Comparison of ENCODE assay signal across 37 mouse cellular contexts in genomic region chr7:145155666-145156065, GRCm38 (mm10). TPM values are rescaled to one million over a fixed set of nuclear protein-coding genes. Genes with fewer than 3 reads are reported as not detected.
DNase-seq lines count a peak whose midpoint lies in the region; ATAC-seq lines count a peak whose summit lies in the region.
"Had no signal": no experiment of that assay in that cellular context is flagged by ENCODE, and none has a peak within 500 bp of the region (broad histone marks: within the 10 kb centered on the region; RNA-seq: fewer than 3 reads in every experiment).

No protein-coding gene starts in this region.

- no peak for DNase-seq in hindbrain, embryonic 10.5 days (ENCODE audit: low spot score)
- no peak for DNase-seq in hindbrain, embryonic 11.5 days (ENCODE audit: low spot score)
- DNase-seq in layer of hippocampus, adult 18-20 months (ENCODE audit: low spot score in 2 of 2), result peak; percentile 22 to 57
- no peak for DNase-seq in layer of hippocampus, adult 9-10 months (ENCODE audit: low spot score)
- DNase-seq in limb, embryonic 10.5 days (ENCODE audit: low spot score), result no peak
- no peak for DNase-seq in neural tube, embryonic 10.5 days (ENCODE audit: extremely low spot score, low spot score)
- DNase-seq in ovary, postnatal 36 days (ENCODE audit: low spot score), result no peak
- DNase-seq: adrenal gland, postnatal 10 days; cerebellum, adult 11 months; cerebellum, adult 9-10 months; cerebellum, postnatal 36 days; gastrocnemius, postnatal 10 days; heart, postnatal 10 days; kidney, adult 2 months; kidney, postnatal 4 days; liver, postnatal 0 days; lung, postnatal 36 days; retina, postnatal 1 day; right cerebral cortex, postnatal 14 days had no signal

- no peak overlapping the region for H3K4me3 ChIP-seq in hindbrain, embryonic 10.5 days
- H3K4me3 ChIP-seq in hindbrain, embryonic 11.5 days (ENCODE audit: low read depth, low read length), result no peak overlapping the region
- no peak overlapping the region for H3K4me3 ChIP-seq in limb, embryonic 10.5 days
- H3K4me3 ChIP-seq: embryonic facial prominence, embryonic 13.5 days; heart, embryonic 13.5 days; hindbrain, embryonic 12.5 days; intestine, embryonic 15.5 days; left cerebral cortex, adult 2 months; liver, embryonic 12.5 days; midbrain, embryonic 12.5 days; myocyte; neural tube, embryonic 13.5 days; stomach, embryonic 15.5 days had no signal

- no peak for ATAC-seq in hindbrain, embryonic 11.5 days (ENCODE audit: low FRiP score)
- ATAC-seq: forebrain, embryonic 16.5 days; hindbrain, postnatal 0 days; intestine, embryonic 15.5 days; liver, embryonic 12.5 days; liver, postnatal 0 days; Patski had no signal

- 85% methylated on average over 4 of the region's 4 CpGs for WGBS in hindbrain, embryonic 10.5 days
- WGBS in hindbrain, embryonic 11.5 days, result 80% methylated on average over 4 of the region's 4 CpGs
- 84% methylated on average over 4 of the region's 4 CpGs for WGBS in limb, embryonic 10.5 days

- H3K9ac ChIP-seq in hindbrain, embryonic 11.5 days (ENCODE audit: low read depth, low read length), result no peak overlapping the region
- H3K9ac ChIP-seq: embryonic facial prominence, embryonic 13.5 days; heart, embryonic 13.5 days; hindbrain, embryonic 12.5 days; intestine, embryonic 15.5 days; liver, embryonic 12.5 days; liver, postnatal 0 days; midbrain, embryonic 12.5 days; neural tube, embryonic 13.5 days; stomach, embryonic 15.5 days had no signal

- H3K4me2 ChIP-seq in hindbrain, embryonic 11.5 days (replicated peaks; ENCODE audit: low read depth, low read length), result no peak overlapping the region
- H3K4me2 ChIP-seq: embryonic facial prominence, embryonic 13.5 days; heart, embryonic 13.5 days; hindbrain, embryonic 12.5 days; intestine, embryonic 15.5 days; liver, embryonic 12.5 days; midbrain, embryonic 12.5 days; neural tube, embryonic 13.5 days; stomach, embryonic 15.5 days had no signal

- H3K27me3 ChIP-seq in hindbrain, embryonic 10.5 days (ENCODE audit: insufficient read depth, poor library complexity, severe bottlenecking), result peaks cover 12% of the 10 kb centered on the region; the same call in 1 of the 2 replicates
- H3K27me3 ChIP-seq in hindbrain, embryonic 11.5 days (ENCODE audit: control insufficient read depth, insufficient read depth, low read length), result no peaks in the 10 kb centered on the region
- H3K27me3 ChIP-seq in limb, embryonic 10.5 days (ENCODE audit: low read depth, poor library complexity, severe bottlenecking), result no peaks in the 10 kb centered on the region
- H3K27me3 ChIP-seq: embryonic facial prominence, embryonic 13.5 days; intestine, embryonic 15.5 days; liver, embryonic 12.5 days; Patski; stomach, embryonic 15.5 days had no signal

- H3K9me3 ChIP-seq in hindbrain, embryonic 10.5 days, result no peaks in the 10 kb centered on the region
- no peaks in the 10 kb centered on the region for H3K9me3 ChIP-seq in hindbrain, embryonic 11.5 days (ENCODE audit: control insufficient read depth, low read length)
- H3K9me3 ChIP-seq in limb, embryonic 10.5 days (replicated peaks), result no peaks in the 10 kb centered on the region
- H3K9me3 ChIP-seq: embryonic facial prominence, embryonic 13.5 days; heart, embryonic 13.5 days; hindbrain, embryonic 12.5 days; intestine, embryonic 15.5 days; liver, embryonic 12.5 days; midbrain, embryonic 12.5 days; neural tube, embryonic 13.5 days; stomach, embryonic 15.5 days had no signal

- H3K4me1 ChIP-seq in hindbrain, embryonic 10.5 days (replicated peaks), result peaks cover 24% of the 10 kb centered on the region
- H3K4me1 ChIP-seq in hindbrain, embryonic 11.5 days (replicated peaks; ENCODE audit: control insufficient read depth, insufficient read depth, low read length), result peaks cover 11% of the 10 kb centered on the region; the same call in 1 of the 2 replicates
- H3K4me1 ChIP-seq in limb, embryonic 10.5 days, result peaks cover 28% of the 10 kb centered on the region
- H3K4me1 ChIP-seq: liver, embryonic 12.5 days had no signal

- H3K36me3 ChIP-seq in hindbrain, embryonic 10.5 days, result no peaks in the 10 kb centered on the region
- H3K36me3 ChIP-seq in hindbrain, embryonic 11.5 days (ENCODE audit: control insufficient read depth, insufficient read depth, low read length), result no peaks in the 10 kb centered on the region
- H3K36me3 ChIP-seq in limb, embryonic 10.5 days, result no peaks in the 10 kb centered on the region
- H3K36me3 ChIP-seq: embryonic facial prominence, embryonic 13.5 days; heart, embryonic 13.5 days; hindbrain, embryonic 12.5 days; intestine, embryonic 15.5 days; liver, embryonic 12.5 days; midbrain, embryonic 12.5 days; neural tube, embryonic 13.5 days; stomach, embryonic 15.5 days had no signal

- H3K27ac ChIP-seq in hindbrain, embryonic 10.5 days, result peak overlapping the region; percentile 29; the same call in 1 of the 2 replicates
- H3K27ac ChIP-seq in hindbrain, embryonic 11.5 days (ENCODE audit: low read depth, low read length), result no peak overlapping the region
- H3K27ac ChIP-seq in limb, embryonic 10.5 days, result peak overlapping the region; percentile 34; the same call in 1 of the 2 replicates
- H3K27ac ChIP-seq: embryonic facial prominence, embryonic 13.5 days; heart, embryonic 13.5 days; hindbrain, embryonic 12.5 days; hindbrain, postnatal 0 days; intestine, embryonic 15.5 days; left cerebral cortex, adult 2 months; liver, embryonic 12.5 days; midbrain, embryonic 12.5 days; neural tube, embryonic 13.5 days; stomach, embryonic 15.5 days had no signal

RNA-seq across cellular contexts. Expression of gene 1810010D01Rik, which starts 52.3 kb away (rescaled TPM):
- 0.19 and 0.37 TPM in 2 replicates for polyA plus RNA-seq in hindbrain, embryonic 10.5 days (2016; fragmentation: Nextera tagmentation; extraction: Ambion mirVana)
- polyA plus RNA-seq in hindbrain, embryonic 11.5 days (2014; fragmentation: Nextera tagmentation; extraction: Ambion mirVana), result 0.97 TPM in 1 of 2 replicates, not detected in the other
- 1 to 10 TPM in 1 of 2 experiments, under 1 TPM in 1; 0.37 to 1.2 TPM for total RNA-seq in layer of hippocampus, adult 18-20 months (2021)
- 0.33 TPM in 1 of 2 replicates, not detected in the other for polyA plus RNA-seq in limb, embryonic 10.5 days (2016; fragmentation: Nextera tagmentation; extraction: Ambion mirVana)
- total RNA-seq: heart, postnatal 10 days; left cerebral cortex, postnatal 25 days; megakaryocyte, adult 5-6 weeks; MEL; midbrain, postnatal 0 days had no signal
- polyA plus RNA-seq: forebrain, embryonic 16.5 days; hindbrain, postnatal 0 days; liver, postnatal 0 days; lung, embryonic 16.5 days; midbrain, postnatal 0 days; myocyte; neural tube, embryonic 13.5 days; Patski had no signal

Comparison
In these comparisons a context has a peak if more than half of its experiments do, and no peak if none do; other contexts are left out.
1. DNase-seq: peak in layer of hippocampus, adult 18-20 months (2 of 2); none in hindbrain, embryonic 10.5 days (single experiment), hindbrain, embryonic 11.5 days (single experiment), layer of hippocampus, adult 9-10 months (single experiment), limb, embryonic 10.5 days (single experiment), neural tube, embryonic 10.5 days (single experiment) and ovary, postnatal 36 days (single experiment).